Mouse (Mus musculus) heart, postnatal 0 days (tissue): Measurements from ENCODE around the gene Apba3.

ENCODE experiments used
- CTCF ChIP-seq: IDR thresholded peaks from 2 replicates; pipeline ENCODE4 v1.5.1; 2016; ENCODE audit warnings: antibody characterized with exemption, control low read depth, low read depth
- EP300 ChIP-seq: IDR thresholded peaks from 2 replicates; pipeline ENCODE4 v1.6.1; 2016; ENCODE audit warnings: antibody characterized with exemption, low read depth

DNA sequence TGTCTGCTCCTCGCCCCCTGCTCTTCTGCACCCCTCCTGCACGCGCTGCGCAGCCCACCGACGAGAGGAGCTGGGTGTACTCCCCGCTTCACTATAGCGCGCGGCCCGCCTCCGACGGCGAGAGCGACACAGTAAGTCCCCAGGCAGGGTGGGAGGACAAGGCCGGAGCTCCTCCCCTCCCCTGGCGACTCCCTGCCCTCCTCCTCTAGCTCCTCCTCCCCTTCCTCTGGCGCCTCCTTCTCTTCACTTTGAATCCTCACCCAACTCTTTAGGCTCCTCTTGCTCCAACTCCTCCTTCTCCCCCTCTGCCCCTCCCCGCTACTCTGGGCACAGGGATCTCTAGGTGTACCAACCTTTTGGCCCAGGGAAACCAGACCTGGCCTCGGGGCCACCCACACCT, 50.5 kb downstream of the Apba3 start:
- TF ChIP-seq CTCF = no peak
- no peak for TF ChIP-seq EP300
